Mouse (Mus musculus) CH12.LX (cell line): Measurements from ENCODE around the gene Gm45753. TPM values are rescaled to one million over a fixed set of nuclear protein-coding genes. Genes with fewer than 3 reads are reported as not detected.

Experiments
- DNase-seq: peaks from one replicate; pipeline ENCODE4 v3.0.0-alpha.2; 2013; ENCODE audit errors: extremely low read depth
- H3K27ac ChIP-seq: 2 replicates; pipeline ENCODE4 v1.5.1; 2012; ENCODE audit warnings: low read depth, mild to moderate bottlenecking, control low read depth, moderate library complexity; ENCODE audit not compliant: insufficient read depth
- H3K27me3 ChIP-seq: replicated peaks from 2 replicates; pipeline ENCODE3; 2012; ENCODE audit warnings: inconsistent platforms
- H3K36me3 ChIP-seq, 2 experiments: replicated peaks in 1 of 2; 2 replicates each; pipeline versions ENCODE3 to v1.6.1; 2012; ENCODE audit warnings: inconsistent platforms in 1 of 2, low read length in 1 of 2, mild to moderate bottlenecking in 1 of 2, mixed read lengths in 1 of 2, moderate library complexity in 1 of 2; ENCODE audit not compliant: control insufficient read depth in 1 of 2, insufficient read depth in 1 of 2
- H3K4me1 ChIP-seq, 2 experiments: 2 replicates each; pipeline ENCODE4 v1.6.1; 2012; ENCODE audit warnings: inconsistent platforms in 1 of 2, moderate library complexity in 1 of 2; ENCODE audit not compliant: insufficient read depth in 2 of 2, control insufficient read depth in 1 of 2
- H3K4me2 ChIP-seq: 2 replicates; pipeline ENCODE4 v1.6.1; 2012; ENCODE audit warnings: low read depth, mild to moderate bottlenecking, control low read depth; ENCODE audit not compliant: poor library complexity, insufficient read depth, severe bottlenecking
- H3K4me3 ChIP-seq, 3 experiments: fragments of 150-350 bp in 1 of 3; sonication (generic) in 1 of 3; replicated peaks in 1 of 3; 2 replicates each; pipeline versions ENCODE3 to v1.5.1; 2011 to 2012; ENCODE audit warnings: low read depth in 2 of 3, low read length in 2 of 3, mild to moderate bottlenecking in 2 of 3, moderate library complexity in 2 of 3, control low read depth in 1 of 3, improper control_type of control experiment in 1 of 3, inconsistent platforms in 1 of 3, mixed read lengths in 1 of 3; ENCODE audit not compliant: poor library complexity in 1 of 3
- H3K79me2 ChIP-seq: replicated peaks from 2 replicates; pipeline ENCODE4 v1.6.1; 2012; ENCODE audit warnings: mild to moderate bottlenecking, moderate library complexity; ENCODE audit not compliant: control insufficient read depth, poor library complexity, insufficient read depth, severe bottlenecking; ENCODE audit errors: extremely low read depth
- H3K9ac ChIP-seq: 2 replicates; pipeline ENCODE4 v1.6.1; 2012; ENCODE audit warnings: low read depth, mild to moderate bottlenecking, control low read depth, moderate library complexity; ENCODE audit not compliant: insufficient read depth
- H3K9me3 ChIP-seq: replicated peaks from 2 replicates; pipeline ENCODE3; 2012; ENCODE audit warnings: low read length, inconsistent platforms, mixed read lengths
- BHLHE40 ChIP-seq: IDR thresholded peaks from 2 replicates; pipeline ENCODE4 v1.6.1; 2011; ENCODE audit warnings: mild to moderate bottlenecking, low read depth, low read length, improper control_type of control experiment
- CHD2 ChIP-seq: IDR thresholded peaks from 2 replicates; pipeline ENCODE4 v1.6.1; 2011; ENCODE audit warnings: low read length, improper control_type of control experiment
- CTCF ChIP-seq, 2 experiments: IDR thresholded peaks in 1 of 2; conservative IDR thresholded peaks in 1 of 2; 2 replicates each; pipeline ENCODE4 v1.5.1; 2011 to 2012; ENCODE audit warnings: low read depth in 2 of 2, low read length in 2 of 2, improper control_type of control experiment in 1 of 2, inconsistent platforms in 1 of 2, mild to moderate bottlenecking in 1 of 2, moderate library complexity in 1 of 2
- ELF1 ChIP-seq: IDR thresholded peaks from 2 replicates; pipeline ENCODE4 v1.6.1; 2014; ENCODE audit warnings: low read depth, mild to moderate bottlenecking, inconsistent platforms, low read length, improper control_type of control experiment
- ETS1 ChIP-seq: conservative IDR thresholded peaks from 2 replicates; pipeline ENCODE4 v1.6.1; 2012; ENCODE audit warnings: low read depth, mild to moderate bottlenecking, inconsistent platforms, low read length, improper control_type of control experiment, moderate library complexity
- GABPA ChIP-seq: IDR thresholded peaks from 2 replicates; pipeline ENCODE4 v1.6.1; 2012; ENCODE audit warnings: low read depth, low read length, improper control_type of control experiment, inconsistent platforms; ENCODE audit not compliant: insufficient replicate concordance
- HCFC1 ChIP-seq: IDR thresholded peaks from 2 replicates; pipeline ENCODE4 v1.6.1; 2012; ENCODE audit warnings: low read depth, mild to moderate bottlenecking, inconsistent platforms, low read length, improper control_type of control experiment
- JUN ChIP-seq: IDR thresholded peaks from 2 replicates; pipeline ENCODE4 v1.6.1; 2011; ENCODE audit warnings: low read depth, mild to moderate bottlenecking, low read length, improper control_type of control experiment, moderate library complexity; ENCODE audit not compliant: insufficient read depth
- KAT2A ChIP-seq: IDR thresholded peaks from 2 replicates; pipeline ENCODE4 v1.6.1; 2012; ENCODE audit warnings: low read length, improper control_type of control experiment, inconsistent platforms; ENCODE audit not compliant: insufficient replicate concordance
- MXI1 ChIP-seq: IDR thresholded peaks from 2 replicates; pipeline ENCODE4 v1.6.1; 2011; ENCODE audit warnings: mild to moderate bottlenecking, low read depth, low read length, improper control_type of control experiment
- MYC ChIP-seq: IDR thresholded peaks from 2 replicates; pipeline ENCODE4 v1.6.1; 2011; ENCODE audit warnings: low read depth, mild to moderate bottlenecking, improper control_type of control experiment, low read length
- NELFE ChIP-seq: IDR thresholded peaks from 2 replicates; pipeline ENCODE4 v1.6.1; 2011; ENCODE audit warnings: low read depth, low read length, improper control_type of control experiment
- NRF1 ChIP-seq: IDR thresholded peaks from 2 replicates; pipeline ENCODE4 v1.6.1; 2014; ENCODE audit warnings: low read depth, mild to moderate bottlenecking, inconsistent platforms, low read length, improper control_type of control experiment, moderate library complexity
- POLR2A ChIP-seq: IDR thresholded peaks from 2 replicates; pipeline ENCODE4 v1.6.1; 2011; ENCODE audit warnings: low read depth, mild to moderate bottlenecking, improper control_type of control experiment, low read length
- RAD21 ChIP-seq: IDR thresholded peaks from 2 replicates; pipeline ENCODE4 v1.6.1; 2011; ENCODE audit warnings: low read depth, mild to moderate bottlenecking, low read length, improper control_type of control experiment, moderate library complexity
- RCOR1 ChIP-seq: conservative IDR thresholded peaks from 2 replicates; pipeline ENCODE4 v1.6.1; 2012; ENCODE audit warnings: low read depth, mild to moderate bottlenecking, inconsistent platforms, low read length, improper control_type of control experiment
- SIN3A ChIP-seq: IDR thresholded peaks from 2 replicates; pipeline ENCODE4 v1.6.1; 2012; ENCODE audit warnings: low read length, improper control_type of control experiment, inconsistent platforms
- SMC3 ChIP-seq: IDR thresholded peaks from 2 replicates; pipeline ENCODE4 v1.6.1; 2011; ENCODE audit warnings: low read depth, low read length, improper control_type of control experiment
- TBP ChIP-seq: conservative IDR thresholded peaks from 2 replicates; pipeline ENCODE4 v1.6.1; 2011; ENCODE audit warnings: low read depth, low read length, improper control_type of control experiment
- TCF12 ChIP-seq: IDR thresholded peaks from 2 replicates; pipeline ENCODE4 v1.6.1; 2014; ENCODE audit warnings: low read depth, mild to moderate bottlenecking, inconsistent platforms, low read length, improper control_type of control experiment
- ZMIZ1 ChIP-seq: IDR thresholded peaks from 2 replicates; pipeline ENCODE4 v1.6.1; 2012; ENCODE audit warnings: low read depth, mild to moderate bottlenecking, inconsistent platforms, low read length, improper control_type of control experiment
- dilution Hi-C: fragments of 300-500 bp; cut with MboI; formaldehyde crosslinking; loops from 2 replicates; pipeline ENCODE4 v1.14.3; 2020; ENCODE audit warnings: low sequenced_read_pairs; ENCODE audit not compliant: extremely low pct_unique_long_range_greater_than_20kb, extremely low pct_ligation_motif_present
- in situ Hi-C: fragments of 300-500 bp; cut with MboI; formaldehyde crosslinking; loops from 3 replicates; pipeline ENCODE4 v1.14.3; 2019; ENCODE audit warnings: low sequenced_read_pairs, low pct_ligation_motif_present, low pct_unique_long_range_greater_than_20kb, mixed read lengths
- polyA plus RNA-seq: library from polyadenylated mRNA; unstranded; fragments of >175 nt; gene quantifications from 2 replicates; pipeline ENCODE4 v1.2.1, GENCODE M21; 2012; ENCODE audit warnings: low read depth; ENCODE audit not compliant: insufficient read length
- total RNA-seq, 2 experiments: library from RNA; depleted of rRNA; stranded (reverse); fragments of 300-350 nt in 1 of 2; fragments of >200 nt in 1 of 2; gene quantifications; 2 replicates each; pipeline ENCODE4 v1.2.3; 2012 to 2014

Gene Gm45753
- total and polyA plus RNA-seq, 3 experiments, result not detected

GRCm38 (mm10) chr8:45345031-45345430 lies 36.8 kb upstream of the Gm45753 start:
- Histone ChIP-seq H3K9me3 (no peaks in the 10 kb centered on the region), H3K4me2 (no peak overlapping the region), H3K36me3 (no peaks in the 10 kb centered on the region), H3K27ac (no peak overlapping the region), H3K4me3 (no peak overlapping the region)
- peak; percentile 76 for DNase-seq
- dilution Hi-C loops (no loop called here), in situ Hi-C loops (no loop called here)
- TF ChIP-seq CTCF (conservative IDR thresholded peaks at IDR 0.05 in 1 of 2, IDR thresholded peaks at IDR 0.05 in 1 of 2; ENCODE audit: low read depth in 2 of 2, low read length in 2 of 2), result peak; percentile 70 to 98
- no peak for TF ChIP-seq ELF1
- TF ChIP-seq SMC3, result peak; percentile 45
- TF ChIP-seq NRF1, result no peak
- no peak for TF ChIP-seq KAT2A
- peak; percentile 24 for TF ChIP-seq RAD21
- no peak for TF ChIP-seq JUN
- TF ChIP-seq, all 38 proteins: peak for 3
- H3K9ac ChIP-seq, result no peak overlapping the region
- H3K27me3 ChIP-seq, result no peaks in the 10 kb centered on the region
- H3K4me1 ChIP-seq, result no peaks in the 10 kb centered on the region
- H3K79me2 ChIP-seq, result no peaks in the 10 kb centered on the region

- TF ChIP-seq GABPA, result no peak
- no peak for TF ChIP-seq TBP
- TF ChIP-seq RCOR1, result no peak
- TF ChIP-seq CHD2, result no peak
- no peak for TF ChIP-seq POLR2A
- no peak for TF ChIP-seq MXI1
- TF ChIP-seq CTCF (conservative IDR thresholded peaks at IDR 0.05 in 1 of 2, IDR thresholded peaks at IDR 0.05 in 1 of 2; ENCODE audit: low read depth in 2 of 2, low read length in 2 of 2), result no peak
- TF ChIP-seq ZMIZ1, result no peak
- TF ChIP-seq BHLHE40, result no peak
- TF ChIP-seq MYC, result no peak
- TF ChIP-seq SIN3A, result no peak
- TF ChIP-seq ETS1, result no peak
- no peak for TF ChIP-seq HCFC1
- no peak for TF ChIP-seq TCF12
- TF ChIP-seq NELFE, result no peak
- H3K79me2 ChIP-seq, result no peaks in the 10 kb centered on the region
- dilution Hi-C loops, result no loop called here
Measured at GRCm38 (mm10) chr8:45344298-45344697, 36.0 kb upstream of the Gm45753 start.

More at GRCm38 (mm10) chr8:45344298-45344697, 36.0 kb upstream of the Gm45753 start:
- Histone ChIP-seq H3K36me3 (no peaks in the 10 kb centered on the region), H3K4me1 (no peaks in the 10 kb centered on the region), H3K9ac (no peak overlapping the region), H3K27ac (no peak overlapping the region), H3K4me3 (no peak overlapping the region), H3K27me3 (no peaks in the 10 kb centered on the region), H3K4me2 (no peak overlapping the region), H3K9me3 (no peaks in the 10 kb centered on the region)
- DNase-seq, result no peak
- in situ Hi-C loops, result no loop called here
